Mouse (Mus musculus) layer of hippocampus, adult 9-11 months (tissue): ENCODE results near the gene Olfr1489.
"Not testable (repeated sequence)": the region's sequence is repeated elsewhere in the genome, so short reads cannot be mapped to it uniquely, and the experiment has no call there.

Experiments used
- DNase-seq: peaks from one replicate; pipeline ENCODE4 v3.0.0; 2022

Olfr1489 gene

DNA sequence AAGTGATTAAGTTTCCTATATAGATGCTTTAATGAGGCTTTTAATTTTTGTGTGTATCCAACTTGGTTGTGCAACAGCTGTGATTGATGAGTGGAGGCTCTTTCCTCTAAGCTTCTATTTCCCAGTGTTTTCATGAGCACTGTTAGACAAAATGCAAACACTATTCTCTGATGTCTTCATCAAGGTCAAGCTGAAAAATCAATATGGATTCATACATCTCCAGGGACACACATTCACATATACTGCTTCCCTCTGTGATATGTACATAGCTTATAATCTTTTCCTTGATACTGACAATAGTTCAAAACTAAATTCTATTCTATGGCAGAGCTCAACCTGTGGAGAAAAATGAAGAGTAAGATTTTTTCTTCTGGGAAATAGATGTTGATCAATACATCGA, at the start of gene Olfr1489:
Gene Olfr1489, plus strand, starts transcription at position 301 of the 400 bp plus-strand sequence.
- no peak for DNase-seq

DNA sequence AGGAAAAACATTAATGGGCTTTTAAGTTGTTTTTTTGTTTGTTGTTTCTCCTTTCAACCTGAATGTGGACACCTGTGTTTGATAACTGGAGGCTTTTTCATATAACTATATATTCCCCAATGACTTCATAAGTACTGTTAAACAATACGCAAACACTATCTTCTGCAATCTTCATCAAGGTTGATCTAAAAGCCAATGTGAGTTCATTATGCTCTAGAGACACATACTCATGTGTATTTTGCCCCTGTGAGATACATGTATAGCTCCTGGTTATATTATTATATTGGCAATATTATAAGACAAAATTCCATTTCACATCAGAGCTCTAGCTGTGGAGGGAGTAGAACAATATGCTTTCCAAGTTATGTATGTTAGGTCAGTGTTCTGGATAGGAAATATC, 48.2 kb upstream of the Olfr1489 start, which contains the start of gene Olfr1484:
Gene Olfr1484, plus strand, starts transcription at position 301 of the 400 bp plus-strand sequence.
- no peak for DNase-seq

DNA sequence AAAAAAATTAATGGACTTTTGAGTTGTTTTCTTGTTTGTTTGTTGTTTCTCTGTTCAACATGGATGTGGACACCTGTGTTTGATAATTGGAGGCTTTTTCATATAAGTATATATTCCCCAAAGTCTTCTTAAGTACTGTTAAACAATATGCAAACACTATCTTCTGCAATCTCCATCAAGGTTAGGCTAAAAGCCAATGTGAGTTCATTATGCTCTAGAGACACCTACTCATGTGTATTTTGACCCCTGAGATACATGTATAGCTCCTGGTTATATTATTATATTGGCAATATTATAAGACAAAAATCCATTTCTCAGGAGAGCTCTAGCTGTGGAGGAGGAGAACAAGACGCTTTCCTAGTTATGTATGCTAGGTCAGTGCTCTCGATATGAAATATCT, 14.3 kb upstream of the Olfr1489 start, which contains the start of gene Olfr1487:
Gene Olfr1487, plus strand, starts transcription at position 301 of the 400 bp plus-strand sequence.
- DNase-seq: not testable (repeated sequence)

DNA sequence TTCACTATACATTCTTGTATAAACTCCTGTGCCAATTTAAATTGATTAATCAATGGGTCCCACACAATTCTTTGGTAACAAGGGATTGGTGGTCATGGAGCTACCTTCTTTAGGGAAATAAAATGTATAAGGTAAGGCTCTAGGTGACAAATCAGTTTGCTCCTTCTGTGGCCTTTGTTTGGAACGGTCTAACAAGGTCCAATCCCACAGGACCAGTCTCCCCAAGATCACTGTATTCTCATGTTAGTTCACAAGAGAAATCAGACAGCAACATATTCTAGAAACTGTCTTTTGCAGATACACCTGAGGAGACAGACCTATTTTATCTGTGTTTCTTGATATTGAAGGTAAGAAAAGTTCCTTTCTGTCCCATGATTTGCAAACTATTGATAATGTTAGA, 19.4 kb downstream of the Olfr1489 start, which contains the start of gene Olfr1490:
Gene Olfr1490, plus strand, starts transcription at position 301 of the 400 bp plus-strand sequence.
- DNase-seq: no peak
